Mouse (Mus musculus) heart, embryonic 10.5 days (tissue): Measurements from ENCODE around the gene Atoh7. TPM values are rescaled to one million over a fixed set of nuclear protein-coding genes. Genes with fewer than 3 reads are reported as not detected.

Source experiments
- DNase-seq: peaks from one replicate; pipeline ENCODE4 v3.0.0-alpha.2; 2017; ENCODE audit warnings: low spot score
- H3K27ac ChIP-seq: fragments of 300-500 bp; sonication (generic); 2 replicates; pipeline ENCODE4 v1.5.1; 2016; ENCODE audit warnings: mild to moderate bottlenecking
- H3K27me3 ChIP-seq: fragments of 300-500 bp; sonication (generic); 2 replicates; pipeline ENCODE4 v1.6.1; 2016; ENCODE audit warnings: mild to moderate bottlenecking; ENCODE audit not compliant: poor library complexity, insufficient read depth, severe bottlenecking
- H3K36me3 ChIP-seq: fragments of 300-500 bp; sonication (generic); 2 replicates; pipeline ENCODE4 v1.6.1; 2016; ENCODE audit warnings: mild to moderate bottlenecking, moderate library complexity
- H3K4me1 ChIP-seq: fragments of 300-500 bp; sonication (generic); 2 replicates; pipeline ENCODE4 v1.6.1; 2016; ENCODE audit warnings: mild to moderate bottlenecking
- H3K4me3 ChIP-seq: fragments of 300-500 bp; sonication (generic); 2 replicates; pipeline ENCODE4 v1.5.1; 2016; ENCODE audit warnings: mild to moderate bottlenecking, moderate library complexity
- H3K9me3 ChIP-seq: fragments of 300-500 bp; sonication (generic); 2 replicates; pipeline ENCODE4 v1.6.1; 2016; ENCODE audit warnings: mild to moderate bottlenecking, moderate library complexity
- WGBS: fragments of 180-500 bp; shearing (Covaris S2); methylation state at CpG from one replicate; pipeline ENCODE4 v1.1.7; 2016; 5-methylcytosine and 5-hydroxymethylcytosine counted together
- polyA plus RNA-seq: library from polyadenylated mRNA; unstranded; fragments of >200 nt; fragmentation: Nextera tagmentation; extraction: Ambion mirVana; gene quantifications from 2 replicates; pipeline ENCODE4 v1.2.1, GENCODE M21; 2016

Gene Atoh7
- polyA plus RNA-seq, 1 experiment from 2014 or later, result not detected

GRCm38 (mm10) chr10:63132356-63132755 is 32.9 kb downstream of the Atoh7 start:
- no peak overlapping the region for H3K27ac ChIP-seq
- peak; percentile 53 for DNase-seq
- H3K4me3 ChIP-seq, result no peak overlapping the region

GRCm38 (mm10) chr10:63133326-63133725 is 33.9 kb downstream of the Atoh7 start:
- H3K36me3 ChIP-seq, result no peaks in the 10 kb centered on the region
- H3K4me1 ChIP-seq, result no peaks in the 10 kb centered on the region
- peak; percentile 64 for DNase-seq
- H3K27ac ChIP-seq, result no peak overlapping the region
- WGBS, result 85% methylated on average over 4 of the region's 4 CpGs
- H3K4me3 ChIP-seq, result no peak overlapping the region
- peaks cover 12% of the 10 kb centered on the region for H3K27me3 ChIP-seq
- no peaks in the 10 kb centered on the region for H3K9me3 ChIP-seq

More at GRCm38 (mm10) chr10:63132356-63132755, 32.9 kb downstream of the Atoh7 start:
- Histone ChIP-seq H3K4me1 (no peaks in the 10 kb centered on the region), H3K27me3 (peaks cover 12% of the 10 kb centered on the region), H3K36me3 (no peaks in the 10 kb centered on the region), H3K9me3 (no peaks in the 10 kb centered on the region)
- 80% methylated on average over 6 of the region's 6 CpGs for WGBS

GRCm38 (mm10) chr10:63135680-63136079 is 36.2 kb downstream of the Atoh7 start:
- DNase-seq, result peak; percentile 72
- no peaks in the 10 kb centered on the region for H3K4me1 ChIP-seq
- WGBS, result 49% methylated on average over 12 of the region's 12 CpGs
- H3K36me3 ChIP-seq, result no peaks in the 10 kb centered on the region
- H3K4me3 ChIP-seq, result no peak overlapping the region
- no peak overlapping the region for H3K27ac ChIP-seq
- peaks cover 12% of the 10 kb centered on the region for H3K27me3 ChIP-seq
- H3K9me3 ChIP-seq, result no peaks in the 10 kb centered on the region

- Histone ChIP-seq H3K36me3 (no peaks in the 10 kb centered on the region), H3K27me3 (peaks cover 12% of the 10 kb centered on the region), H3K9me3 (no peaks in the 10 kb centered on the region), H3K4me3 (no peak overlapping the region), H3K4me1 (no peaks in the 10 kb centered on the region), H3K27ac (no peak overlapping the region)
- 66% methylated on average over 6 of the region's 6 CpGs for WGBS
- peak; percentile 70 for DNase-seq
Observed at GRCm38 (mm10) chr10:63136436-63136835, 37.0 kb downstream of the Atoh7 start.

GRCm38 (mm10) chr10:63142660-63143059 is 43.2 kb downstream of the Atoh7 start:
- H3K9me3 ChIP-seq, result no peaks in the 10 kb centered on the region
- H3K27ac ChIP-seq, result no peak overlapping the region
- DNase-seq, result peak; percentile 68
- H3K36me3 ChIP-seq, result no peaks in the 10 kb centered on the region
- WGBS, result 80% methylated on average over 13 of the region's 13 CpGs
- H3K27me3 ChIP-seq, result no peaks in the 10 kb centered on the region
- no peak overlapping the region for H3K4me3 ChIP-seq
- H3K4me1 ChIP-seq, result no peaks in the 10 kb centered on the region

Other genes with a start within 250 kb of the Atoh7 start
- 25.6 and 30.3 TPM in 2 replicates for gene Tet1, start 190.7 kb upstream of the Atoh7 start, polyA plus RNA-seq
- gene Slc25a16, start 179.0 kb upstream of the Atoh7 start, polyA plus RNA-seq, result 11.6 and 12.6 TPM in 2 replicates
- 31.7 and 32.7 TPM in 2 replicates for gene Dna2, start 152.6 kb upstream of the Atoh7 start, polyA plus RNA-seq
- gene Rufy2, start 119.4 kb upstream of the Atoh7 start, polyA plus RNA-seq, result 14.6 and 17.7 TPM in 2 replicates
- 83.7 and 115 TPM in 2 replicates for gene Hnrnph3, start 75.4 kb upstream of the Atoh7 start, polyA plus RNA-seq
- gene Pbld2, start 75.3 kb upstream of the Atoh7 start, polyA plus RNA-seq, result 0.27 and 0.77 TPM in 2 replicates
- gene Pbld1, start 39.5 kb upstream of the Atoh7 start, polyA plus RNA-seq, result 0.42 and 1.7 TPM in 2 replicates
- 1.0 and 4.2 TPM in 2 replicates for gene Mypn, start 104.3 kb downstream of the Atoh7 start, polyA plus RNA-seq
- 36.0 and 38.4 TPM in 2 replicates for gene Herc4, start 144.2 kb downstream of the Atoh7 start, polyA plus RNA-seq